Mouse (Mus musculus): ENCODE measurements around the gene Scn1a.

- TF ChIP-seq POLR2A (IDR thresholded peaks at IDR 0.05; ENCODE audit: low read depth, low read length) (no peak), CTCF (IDR thresholded peaks at IDR 0.05; ENCODE audit: extremely low read depth, insufficient read length, insufficient replicate concordance, low read depth, low read length) (no peak)
Measured at GRCm38 (mm10) chr2:66464874-66465458, 24.3 kb upstream of the Scn1a start.

Measured in small intestine, adult 2 months (tissue).